Mouse (Mus musculus) ES-E14 (cell line): ENCODE measurements at regions not wholly inside any gene's neighbourhood (a gene's known extent, or its start where the extent isn't known, plus 50 kb on each side); places are given as distances from the start of the nearest gene placed in this dataset.

Experiments
- DNase-seq: peaks from one replicate; pipeline ENCODE4 v3.0.0-alpha.2; 2013; ENCODE audit warnings: low read depth, low spot score
- H3K27ac ChIP-seq: 2 replicates; pipeline ENCODE4 v1.5.1; 2012; ENCODE audit warnings: low read depth, mild to moderate bottlenecking, low read length, moderate library complexity, mixed read lengths; ENCODE audit not compliant: poor library complexity, insufficient read depth, severe bottlenecking
- H3K36me3 ChIP-seq: 2 replicates; pipeline ENCODE4 v1.6.1; 2012; ENCODE audit warnings: mild to moderate bottlenecking, low read length, moderate library complexity, mixed read lengths; ENCODE audit not compliant: control insufficient read depth, poor library complexity, insufficient read depth, severe bottlenecking
- H3K4me1 ChIP-seq, 2 experiments: fragments of 150-350 bp in 1 of 2; sonication (generic) in 1 of 2; 2 replicates each; pipeline ENCODE4 v1.6.1; 2012; ENCODE audit warnings: low read length in 2 of 2, mild to moderate bottlenecking in 1 of 2, mixed read lengths in 1 of 2; ENCODE audit not compliant: control insufficient read depth in 2 of 2, insufficient read depth in 2 of 2, poor library complexity in 1 of 2
- H3K4me3 ChIP-seq, 2 experiments: fragments of 150-350 bp in 1 of 2; sonication (generic) in 1 of 2; 2 replicates each; pipeline ENCODE4 v1.5.1; 2012; ENCODE audit warnings: low read length in 2 of 2, low read depth in 1 of 2, mild to moderate bottlenecking in 1 of 2, mixed read lengths in 1 of 2; ENCODE audit not compliant: insufficient read depth in 1 of 2, poor library complexity in 1 of 2, severe bottlenecking in 1 of 2
- H3K9ac ChIP-seq: 2 replicates; pipeline ENCODE4 v1.6.1; 2012; ENCODE audit warnings: low read depth, mild to moderate bottlenecking, low read length, mixed read lengths; ENCODE audit not compliant: poor library complexity, insufficient read depth, severe bottlenecking
- H3K9me3 ChIP-seq: fragments of 150-350 bp; sonication (generic); 2 replicates; pipeline ENCODE4 v1.6.1; 2012; ENCODE audit warnings: low read depth, mild to moderate bottlenecking, low read length; ENCODE audit not compliant: control insufficient read depth, insufficient read depth
- CHD2 ChIP-seq: IDR thresholded peaks from 2 replicates; pipeline ENCODE4 v1.6.1; 2014; ENCODE audit warnings: mild to moderate bottlenecking, low read depth, low read length, inconsistent platforms
- HCFC1 ChIP-seq: IDR thresholded peaks from 2 replicates; pipeline ENCODE4 v1.6.1; 2012; ENCODE audit warnings: low read length, inconsistent platforms, borderline replicate concordance; ENCODE audit not compliant: insufficient read depth
- MAFK ChIP-seq: IDR thresholded peaks from 2 replicates; pipeline ENCODE4 v1.6.1; 2014; ENCODE audit warnings: mild to moderate bottlenecking, low read depth, low read length, inconsistent platforms; ENCODE audit not compliant: insufficient read depth
- ZC3H11A ChIP-seq: IDR thresholded peaks from 2 replicates; pipeline ENCODE4 v1.6.1; 2012; ENCODE audit warnings: low read depth, mild to moderate bottlenecking, inconsistent platforms, low read length, borderline replicate concordance
- ZNF384 ChIP-seq: IDR thresholded peaks from 2 replicates; pipeline ENCODE4 v1.6.1; 2012; ENCODE audit warnings: low read depth, low read length, inconsistent platforms
- in situ Hi-C, 2 experiments: fragments of 600-800 bp; cut with MboI; formaldehyde crosslinking; loops; one replicate each; pipeline ENCODE4 v1.15.1; 2025; ENCODE audit warnings: low sequenced_read_pairs in 2 of 2, inconsistent platforms in 1 of 2; ENCODE audit not compliant: unreplicated experiment in 2 of 2

- H3K27ac ChIP-seq = no peak overlapping the region
- in situ Hi-C loops = no loop called here
- H3K4me3 ChIP-seq = no peak overlapping the region
- TF ChIP-seq HCFC1 = no peak
- H3K9ac ChIP-seq = no peak overlapping the region
- no peaks in the 10 kb centered on the region for H3K36me3 ChIP-seq
- no peaks in the 10 kb centered on the region for H3K9me3 ChIP-seq
- no peak for DNase-seq
- H3K4me1 ChIP-seq = 0 out of 4 replicates have a peak, but pooled peaks cover 0 to 2% of the 10 kb centered on the region in 2 experiments
These were observed 53.3 kb upstream of the Creb5 start for GRCm38 (mm10) chr6:53233777-53234176.

GRCm38 (mm10) chr6:53232616-53233015 lies 54.5 kb upstream of the Creb5 start:
- H3K27ac ChIP-seq = no peak overlapping the region
- in situ Hi-C loops = no loop called here
- no peak overlapping the region for H3K9ac ChIP-seq
- DNase-seq = no peak
- H3K36me3 ChIP-seq = no peaks in the 10 kb centered on the region
- no peaks in the 10 kb centered on the region for H3K9me3 ChIP-seq
- 0 out of 4 replicates have a peak, but pooled peaks cover 0 to 2% of the 10 kb centered on the region in 2 experiments for H3K4me1 ChIP-seq
- H3K4me3 ChIP-seq = no peak overlapping the region
- TF ChIP-seq MAFK = no peak
- no peak for TF ChIP-seq HCFC1
- no peak for TF ChIP-seq ZNF384
- TF ChIP-seq ZC3H11A = no peak
- no peak for TF ChIP-seq CHD2

- no peaks in the 10 kb centered on the region for H3K9me3 ChIP-seq
- no peak for TF ChIP-seq ZC3H11A
- no peak for TF ChIP-seq HCFC1
- no peak for TF ChIP-seq MAFK
- TF ChIP-seq ZNF384 = no peak
- TF ChIP-seq CHD2 = no peak
- H3K27ac ChIP-seq = no peak overlapping the region
- no peak overlapping the region for H3K4me3 ChIP-seq
- H3K4me1 ChIP-seq = 0 out of 4 replicates have a peak, but pooled peaks cover 0 to 2% of the 10 kb centered on the region in 2 experiments
- no peaks in the 10 kb centered on the region for H3K36me3 ChIP-seq
- in situ Hi-C loops = no loop called here
- DNase-seq = no peak
- no peak overlapping the region for H3K9ac ChIP-seq
These were observed 57.7 kb upstream of the Creb5 start for GRCm38 (mm10) chr6:53229350-53229749.

GRCm38 (mm10) chr6:53222104-53222503 lies 65.0 kb upstream of the Creb5 start:
- in situ Hi-C loops = no loop called here

GRCm38 (mm10) chr6:53221668-53222005 lies 65.4 kb upstream of the Creb5 start:
- H3K27ac ChIP-seq = no peak overlapping the region

More at GRCm38 (mm10) chr6:53222104-53222503, 65.0 kb upstream of the Creb5 start:
- no peaks in the 10 kb centered on the region for H3K9me3 ChIP-seq
- no peaks in the 10 kb centered on the region for H3K4me1 ChIP-seq
- H3K4me3 ChIP-seq = no peak overlapping the region
- no peak overlapping the region for H3K27ac ChIP-seq
- no peak for DNase-seq
- TF ChIP-seq HCFC1 (no peak), CHD2 (no peak), ZNF384 (no peak)
- no peak overlapping the region for H3K9ac ChIP-seq
- H3K36me3 ChIP-seq = no peaks in the 10 kb centered on the region

More at GRCm38 (mm10) chr6:53221668-53222005, 65.4 kb upstream of the Creb5 start:
- no peak for DNase-seq
- no peaks in the 10 kb centered on the region for H3K4me1 ChIP-seq
- in situ Hi-C loops = no loop called here
- H3K36me3 ChIP-seq = no peaks in the 10 kb centered on the region
- TF ChIP-seq MAFK (no peak), ZC3H11A (no peak), ZNF384 (no peak), CHD2 (no peak), HCFC1 (no peak)
- H3K4me3 ChIP-seq = no peak overlapping the region
- no peaks in the 10 kb centered on the region for H3K9me3 ChIP-seq
- no peak overlapping the region for H3K9ac ChIP-seq
